Mouse (Mus musculus) R1 (cell line): ENCODE data around the gene Stk31.

Source experiments
- DNase-seq: peaks from one replicate; pipeline ENCODE4 v3.0.0-alpha.2; 2018; ENCODE audit warnings: low read depth, low spot score

Gene Stk31

GRCm38 (mm10) chr6:49395316-49395715, at the start of gene Stk31:
Gene Stk31, plus strand, starts transcription at chr6:49395604.
- peak; percentile 88 for DNase-seq

GRCm38 (mm10) chr6:49349826-49350225, 45.6 kb upstream of the Stk31 start:
- no peak for DNase-seq

GRCm38 (mm10) chr6:49354613-49355012, 40.8 kb upstream of the Stk31 start:
- DNase-seq, result no peak

- peak; percentile 80 for DNase-seq
These were observed 40.2 kb upstream of the Stk31 start for GRCm38 (mm10) chr6:49355171-49355570.

- DNase-seq, result peak; percentile 51
These were observed 35.0 kb upstream of the Stk31 start for GRCm38 (mm10) chr6:49360420-49360819.

- DNase-seq, result peak; percentile 99
These were observed 28.0 kb upstream of the Stk31 start, which contains the start of gene Fam221a for GRCm38 (mm10) chr6:49367159-49368054. Gene Fam221a, plus strand, starts transcription at chr6:49367739.

GRCm38 (mm10) chr6:49368212-49368611, 27.2 kb upstream of the Stk31 start:
- peak; percentile 13 for DNase-seq

GRCm38 (mm10) chr6:49372705-49373104, 22.7 kb upstream of the Stk31 start:
- no peak for DNase-seq

- DNase-seq, result no peak
These were observed 21.5 kb upstream of the Stk31 start for GRCm38 (mm10) chr6:49373943-49374342.

- DNase-seq, result no peak
These were observed 17.1 kb upstream of the Stk31 start for GRCm38 (mm10) chr6:49378328-49378727.

GRCm38 (mm10) chr6:49394276-49394675, 1.1 kb upstream of the Stk31 start:
- DNase-seq, result no peak

GRCm38 (mm10) chr6:49397466-49397865, 2.1 kb downstream of the Stk31 start:
- peak; percentile 80 for DNase-seq

GRCm38 (mm10) chr6:49398365-49398764, 3.0 kb downstream of the Stk31 start:
- DNase-seq, result peak; percentile 58

GRCm38 (mm10) chr6:49410830-49411229, 15.4 kb downstream of the Stk31 start:
- DNase-seq, result peak; percentile 16

- peak; percentile 93 for DNase-seq
These were observed 17.6 kb downstream of the Stk31 start for GRCm38 (mm10) chr6:49412967-49413366.

GRCm38 (mm10) chr6:49415971-49416370, 20.6 kb downstream of the Stk31 start:
- peak; percentile 86 for DNase-seq

- DNase-seq, result no peak
These were observed 41.9 kb downstream of the Stk31 start for GRCm38 (mm10) chr6:49437306-49437705.

- DNase-seq, result no peak
These were observed 62.7 kb downstream of the Stk31 start for GRCm38 (mm10) chr6:49458112-49458511.

GRCm38 (mm10) chr6:49483205-49483604, 87.8 kb downstream of the Stk31 start:
- no peak for DNase-seq

GRCm38 (mm10) chr6:49491526-49491925, 96.1 kb downstream of the Stk31 start:
- no peak for DNase-seq

- DNase-seq, result peak; percentile 54
These were observed 123.6 kb downstream of the Stk31 start for GRCm38 (mm10) chr6:49519053-49519452.
